Mouse (Mus musculus): Measurements from ENCODE around the gene Rfx4.

DNA sequence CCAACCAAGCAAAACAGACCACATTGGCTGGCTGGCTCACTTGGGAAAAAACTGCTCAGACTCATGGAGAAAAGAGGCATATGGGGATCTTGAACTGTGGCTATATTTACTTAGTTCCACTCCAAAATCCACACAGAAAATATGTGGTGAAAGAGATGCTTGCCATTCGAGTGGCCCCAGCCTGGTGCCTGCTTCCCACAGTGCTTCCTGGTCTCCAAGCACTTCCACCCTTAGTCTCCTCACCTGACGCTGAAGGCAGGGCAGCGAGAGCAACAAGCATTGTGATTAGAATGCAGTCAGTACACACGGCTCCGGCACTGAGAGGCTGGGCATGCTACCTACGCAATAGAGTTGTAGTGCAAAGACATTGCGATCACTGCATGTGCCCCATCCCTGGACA, 111.7 kb downstream of the Rfx4 start:
- TF ChIP-seq CTCF (IDR thresholded peaks at IDR 0.05; ENCODE audit: control insufficient read depth, insufficient read depth, low read length) (no peak), POLR2A (IDR thresholded peaks at IDR 0.05; ENCODE audit: borderline replicate concordance, control insufficient read depth, low read depth, low read length) (no peak)

Measured in bone marrow, adult 2 months (tissue).